Mouse (Mus musculus) embryonic facial prominence, embryonic 12.5 days (tissue): ENCODE results near the gene Insyn1. TPM values are rescaled to one million over a fixed set of nuclear protein-coding genes. Genes with fewer than 3 reads are reported as not detected.
A peak's percentile ranks its signal among the peaks of the same experiment; 100 is the strongest.

Source experiments
- ATAC-seq: fragments of 200-750 bp; cut with Nextera tagmentation; 2 replicates; pipeline ENCODE4 v1.8.0; 2017; ENCODE audit not compliant: insufficient number of reproducible peaks, insufficient read depth, low FRiP score, low TSS enrichment
- H3K27ac ChIP-seq: fragments of 300-500 bp; sonication (generic); 2 replicates; pipeline ENCODE4 v1.5.1; 2016; ENCODE audit warnings: mild to moderate bottlenecking
- H3K27me3 ChIP-seq: fragments of 300-500 bp; sonication (generic); 2 replicates; pipeline ENCODE4 v1.6.1; 2016; ENCODE audit warnings: mild to moderate bottlenecking, moderate library complexity
- H3K36me3 ChIP-seq: fragments of 300-500 bp; sonication (generic); 2 replicates; pipeline ENCODE4 v1.6.1; 2016; ENCODE audit warnings: mild to moderate bottlenecking
- H3K4me1 ChIP-seq: fragments of 300-500 bp; sonication (generic); 2 replicates; pipeline ENCODE4 v1.6.1; 2016
- H3K4me2 ChIP-seq: fragments of 300-500 bp; sonication (generic); replicated peaks from 2 replicates; pipeline ENCODE4 v1.6.1; 2016; ENCODE audit warnings: mild to moderate bottlenecking, moderate library complexity
- H3K4me3 ChIP-seq: fragments of 300-500 bp; sonication (generic); 2 replicates; pipeline ENCODE4 v1.5.1; 2016; ENCODE audit warnings: mild to moderate bottlenecking
- H3K9ac ChIP-seq: fragments of 300-500 bp; sonication (generic); 2 replicates; pipeline ENCODE4 v1.6.1; 2016; ENCODE audit warnings: mild to moderate bottlenecking, moderate library complexity
- H3K9me3 ChIP-seq: fragments of 300-500 bp; sonication (generic); 2 replicates; pipeline ENCODE4 v1.6.1; 2016; ENCODE audit warnings: mild to moderate bottlenecking, moderate library complexity
- WGBS: fragments of 180-500 bp; shearing (Covaris S2); methylation state at CpG from one replicate; pipeline ENCODE4 v1.1.7; 2016; 5-methylcytosine and 5-hydroxymethylcytosine counted together
- polyA plus RNA-seq: library from polyadenylated mRNA; unstranded; fragments of >200 nt; fragmentation: Nextera tagmentation; extraction: Ambion mirVana; gene quantifications from 2 replicates; pipeline ENCODE4 v1.2.1, GENCODE M21; 2016

Gene Insyn1
- 5.9 and 6.1 TPM in 2 replicates for polyA plus RNA-seq

GRCm38 (mm10) chr9:58487851-58488801 lies at the start of gene Insyn1:
TSS of gene Insyn1 (plus strand) at chr9:58488603.
- peak within 1 kb of the TSS; percentile 89 for H3K27ac ChIP-seq
- H3K4me3 ChIP-seq = peak within 1 kb of the TSS; percentile 64
- peak within 1 kb of the TSS; percentile 91 for H3K4me2 ChIP-seq
- no peaks in the 10 kb centered on the region for H3K9me3 ChIP-seq
- peaks cover 25% of the 10 kb centered on the region for H3K27me3 ChIP-seq
- peaks cover 22% of the 10 kb centered on the region for H3K4me1 ChIP-seq
- H3K36me3 ChIP-seq = 0 out of 2 replicates have a peak, but pooled peaks cover 2% of the 10 kb centered on the region
- peak within 1 kb of the TSS; percentile 81 for H3K9ac ChIP-seq
- ATAC-seq = peak; percentile 72
- under 1% methylated on average over 86 of the region's 104 CpGs for WGBS

- Histone ChIP-seq H3K4me1 (peaks cover 12% of the 10 kb centered on the region), H3K9ac (no peak overlapping the region), H3K4me3 (no peak overlapping the region), H3K27ac (no peak overlapping the region), H3K9me3 (no peaks in the 10 kb centered on the region), H3K4me2 (no peak overlapping the region), H3K27me3 (no peaks in the 10 kb centered on the region), H3K36me3 (no peaks in the 10 kb centered on the region)
- 73% methylated on average over 22 of the region's 22 CpGs for WGBS
- ATAC-seq = no peak
Observed at GRCm38 (mm10) chr9:58438921-58439396, 49.4 kb upstream of the Insyn1 start.

GRCm38 (mm10) chr9:58440100-58440499 lies 48.3 kb upstream of the Insyn1 start:
- 77% methylated on average over 6 of the region's 6 CpGs for WGBS
- H3K9me3 ChIP-seq = no peaks in the 10 kb centered on the region

GRCm38 (mm10) chr9:58440614-58441013 lies 47.8 kb upstream of the Insyn1 start:
- Histone ChIP-seq H3K9me3 (no peaks in the 10 kb centered on the region), H3K9ac (no peak overlapping the region), H3K4me2 (no peak overlapping the region), H3K27ac (no peak overlapping the region), H3K4me1 (peaks cover 12% of the 10 kb centered on the region), H3K36me3 (no peaks in the 10 kb centered on the region), H3K4me3 (no peak overlapping the region), H3K27me3 (no peaks in the 10 kb centered on the region)
- ATAC-seq = no peak

More at GRCm38 (mm10) chr9:58440100-58440499, 48.3 kb upstream of the Insyn1 start:
- Histone ChIP-seq H3K9ac (no peak overlapping the region), H3K4me3 (no peak overlapping the region), H3K27me3 (no peaks in the 10 kb centered on the region), H3K36me3 (no peaks in the 10 kb centered on the region), H3K4me2 (no peak overlapping the region), H3K27ac (no peak overlapping the region), H3K4me1 (peaks cover 12% of the 10 kb centered on the region)
- no peak; the same call in 1 of the 2 replicates for ATAC-seq

- no peak overlapping the region for H3K9ac ChIP-seq
- WGBS = 60% methylated on average over 6 of the region's 6 CpGs
- ATAC-seq = no peak
Observed at GRCm38 (mm10) chr9:58441351-58442104, 46.9 kb upstream of the Insyn1 start.

GRCm38 (mm10) chr9:58442105-58443010 lies 46.0 kb upstream of the Insyn1 start:
- H3K9ac ChIP-seq = no peak overlapping the region

More at GRCm38 (mm10) chr9:58441351-58442104, 46.9 kb upstream of the Insyn1 start:
- Histone ChIP-seq H3K27me3 (no peaks in the 10 kb centered on the region), H3K36me3 (no peaks in the 10 kb centered on the region), H3K9me3 (no peaks in the 10 kb centered on the region), H3K27ac (no peak overlapping the region), H3K4me1 (peaks cover 12% of the 10 kb centered on the region), H3K4me3 (no peak overlapping the region), H3K4me2 (no peak overlapping the region)

GRCm38 (mm10) chr9:58443061-58443460 lies 45.3 kb upstream of the Insyn1 start:
- no peak for ATAC-seq
- Histone ChIP-seq H3K27me3 (no peaks in the 10 kb centered on the region), H3K4me2 (no peak overlapping the region), H3K4me3 (no peak overlapping the region), H3K4me1 (peaks cover 17% of the 10 kb centered on the region), H3K9ac (no peak overlapping the region), H3K36me3 (no peaks in the 10 kb centered on the region), H3K27ac (no peak overlapping the region), H3K9me3 (no peaks in the 10 kb centered on the region)
- 79% methylated on average over 3 of the region's 3 CpGs for WGBS

More at GRCm38 (mm10) chr9:58442105-58443010, 46.0 kb upstream of the Insyn1 start:
- H3K4me1 ChIP-seq = peaks cover 17% of the 10 kb centered on the region
- no peak overlapping the region for H3K4me3 ChIP-seq
- WGBS = 41% methylated on average over 7 of the region's 7 CpGs
- H3K9me3 ChIP-seq = no peaks in the 10 kb centered on the region
- no peaks in the 10 kb centered on the region for H3K36me3 ChIP-seq
- no peak overlapping the region for H3K27ac ChIP-seq
- no peaks in the 10 kb centered on the region for H3K27me3 ChIP-seq
- no peak for ATAC-seq
- H3K4me2 ChIP-seq = no peak overlapping the region

- Histone ChIP-seq H3K9me3 (no peaks in the 10 kb centered on the region), H3K4me3 (no peak overlapping the region), H3K36me3 (no peaks in the 10 kb centered on the region), H3K27ac (no peak overlapping the region), H3K27me3 (no peaks in the 10 kb centered on the region), H3K9ac (no peak overlapping the region), H3K4me1 (peaks cover 16% of the 10 kb centered on the region), H3K4me2 (no peak overlapping the region)
- 33% methylated on average over 4 of the region's 4 CpGs for WGBS
- ATAC-seq = no peak
Observed at GRCm38 (mm10) chr9:58446829-58447228, 41.6 kb upstream of the Insyn1 start.

- Histone ChIP-seq H3K4me3 (no peak overlapping the region), H3K9me3 (no peaks in the 10 kb centered on the region), H3K4me1 (peaks cover 5% of the 10 kb centered on the region; the same call in 1 of the 2 replicates), H3K9ac (no peak overlapping the region), H3K4me2 (no peak overlapping the region), H3K27me3 (no peaks in the 10 kb centered on the region), H3K27ac (no peak overlapping the region), H3K36me3 (no peaks in the 10 kb centered on the region)
- no peak for ATAC-seq
- 82% methylated on average over 12 of the region's 12 CpGs for WGBS
Observed at GRCm38 (mm10) chr9:58447997-58448595, 40.3 kb upstream of the Insyn1 start.

- Histone ChIP-seq H3K4me3 (no peak overlapping the region), H3K9ac (no peak overlapping the region), H3K4me2 (no peak overlapping the region), H3K27me3 (no peaks in the 10 kb centered on the region), H3K9me3 (no peaks in the 10 kb centered on the region), H3K36me3 (no peaks in the 10 kb centered on the region), H3K4me1 (0 out of 2 replicates have a peak, but pooled peaks cover 4% of the 10 kb centered on the region), H3K27ac (no peak overlapping the region)
- WGBS = 35% methylated on average over 3 of the region's 3 CpGs
- ATAC-seq = no peak
Observed at GRCm38 (mm10) chr9:58449526-58449925, 38.9 kb upstream of the Insyn1 start.
